Mouse (Mus musculus): Measurements from ENCODE around the gene Msantd1.
"Not testable (repeated sequence)": the region's sequence is repeated elsewhere in the genome, so short reads cannot be mapped to it uniquely, and the experiment has no call there.

Msantd1 gene

GRCm38 (mm10) chr5:34907910-34908725 is at the start of gene Msantd1:
TSS of gene Msantd1 (plus strand) at chr5:34908012.
- DNase-seq: no peak

- no peak for DNase-seq
Measured at GRCm38 (mm10) chr5:34865367-34865766, 42.4 kb upstream of the Msantd1 start.

- not testable (repeated sequence) for DNase-seq
Measured at GRCm38 (mm10) chr5:34880307-34880706, 27.5 kb upstream of the Msantd1 start.

- no peak for DNase-seq
Measured at GRCm38 (mm10) chr5:34881023-34881422, 26.8 kb upstream of the Msantd1 start.

GRCm38 (mm10) chr5:34885250-34885649 is 22.6 kb upstream of the Msantd1 start:
- peak in 1 of 2 experiments; percentile 6 for DNase-seq

GRCm38 (mm10) chr5:34889252-34889651 is 18.6 kb upstream of the Msantd1 start:
- DNase-seq: no peak

- DNase-seq: no peak
Measured at GRCm38 (mm10) chr5:34896697-34897453, 10.9 kb upstream of the Msantd1 start.

- DNase-seq: no peak
Measured at GRCm38 (mm10) chr5:34899787-34900469, 7.9 kb upstream of the Msantd1 start.

- no peak for DNase-seq
Measured at GRCm38 (mm10) chr5:34902371-34902770, 5.4 kb upstream of the Msantd1 start.

- DNase-seq: no peak
Measured at GRCm38 (mm10) chr5:34902811-34903385, 4.9 kb upstream of the Msantd1 start.

- DNase-seq: no peak
Measured at GRCm38 (mm10) chr5:34904412-34904811, 3.4 kb upstream of the Msantd1 start.

- no peak for DNase-seq
Measured at GRCm38 (mm10) chr5:34907230-34907629, 582 bp upstream of the Msantd1 start.

- no peak for DNase-seq
Measured at GRCm38 (mm10) chr5:34908726-34909633, 1.2 kb downstream of the Msantd1 start.

GRCm38 (mm10) chr5:34909634-34910503 is 2.1 kb downstream of the Msantd1 start:
- no peak for DNase-seq

GRCm38 (mm10) chr5:34910504-34910815 is 2.6 kb downstream of the Msantd1 start:
- no peak for DNase-seq

- DNase-seq: peak; percentile 61 to 64
Measured at GRCm38 (mm10) chr5:34915801-34916200, 8.0 kb downstream of the Msantd1 start.

GRCm38 (mm10) chr5:34917234-34917655 is 9.4 kb downstream of the Msantd1 start:
- DNase-seq: no peak

- no peak for DNase-seq
Measured at GRCm38 (mm10) chr5:34918785-34919184, 11.0 kb downstream of the Msantd1 start.

- no peak for DNase-seq
Measured at GRCm38 (mm10) chr5:34922531-34922930, 14.7 kb downstream of the Msantd1 start.

- no peak for DNase-seq
Measured at GRCm38 (mm10) chr5:34923920-34924319, 16.1 kb downstream of the Msantd1 start.

GRCm38 (mm10) chr5:34924519-34924918 is 16.7 kb downstream of the Msantd1 start:
- no peak for DNase-seq
